Mouse (Mus musculus) spleen, embryonic (tissue): ENCODE data around the gene Mettl27.
"Not testable (repeated sequence)": the region's sequence is repeated elsewhere in the genome, so short reads cannot be mapped to it uniquely, and the experiment has no call there.

Experiments
- CTCF ChIA-PET: fragments of 350-600 bp; sonication (Branson Sonifier 250); formaldehyde crosslinking; loops from one replicate; lab custom pipeline; 2022; lab: Charles Lee

Mettl27 gene

GRCm38 (mm10) chr5:134920106-134920687 is 12.0 kb upstream of the Mettl27 start:
- CTCF ChIA-PET, result no interaction called here

GRCm38 (mm10) chr5:134921106-134921505 is 11.1 kb upstream of the Mettl27 start:
- CTCF ChIA-PET, result no interaction called here

DNA sequence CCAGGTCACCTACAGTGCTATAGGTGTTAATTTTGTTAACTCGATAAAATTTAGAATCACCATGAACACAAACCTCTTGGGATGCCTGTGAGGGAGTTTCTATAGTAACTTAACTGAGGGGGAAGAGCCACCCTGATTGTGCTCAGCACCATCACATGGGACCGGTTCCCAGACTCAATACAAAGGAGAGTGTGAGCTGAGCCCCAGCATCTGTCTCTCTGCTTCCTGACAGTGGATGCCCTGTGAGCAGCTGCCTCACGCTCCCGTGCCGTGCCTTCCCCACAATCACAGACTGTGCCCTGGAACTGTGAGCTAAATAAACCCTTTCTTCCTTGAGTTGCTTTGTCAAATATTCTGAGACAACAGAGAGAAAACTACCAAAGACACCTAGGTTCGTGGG is 9.0 kb upstream of the Mettl27 start:
- CTCF ChIA-PET, result no interaction called here

GRCm38 (mm10) chr5:134926726-134927125 is 5.4 kb upstream of the Mettl27 start:
- CTCF ChIA-PET, result no interaction called here

- CTCF ChIA-PET, result no interaction called here
Observed at GRCm38 (mm10) chr5:134929988-134930387, 2.2 kb upstream of the Mettl27 start.

- CTCF ChIA-PET, result interaction anchor here (0.7 to 2.5 kb wide), 2 partner anchors 33 to 64 kb away, joined by 3 to 7 read pairs; no protein-coding TSS in a partner anchor
Observed at GRCm38 (mm10) chr5:134932903-134933276, 722 bp downstream of the Mettl27 start.

GRCm38 (mm10) chr5:134933281-134933680 is 1.1 kb downstream of the Mettl27 start:
- CTCF ChIA-PET, result interaction anchor here (0.7 to 2.5 kb wide), 2 partner anchors 33 to 63 kb away, joined by 3 to 7 read pairs; no protein-coding TSS in a partner anchor

GRCm38 (mm10) chr5:134933686-134934085 is 1.5 kb downstream of the Mettl27 start:
- CTCF ChIA-PET, result interaction anchor here (2.5 kb wide), 1 partner anchor 32 kb away, joined by 7 read pairs; no protein-coding TSS in a partner anchor

GRCm38 (mm10) chr5:134934666-134935065 is 2.5 kb downstream of the Mettl27 start:
- CTCF ChIA-PET, result no interaction called here

- CTCF ChIA-PET, result no interaction called here
Observed at GRCm38 (mm10) chr5:134936051-134936450, 3.9 kb downstream of the Mettl27 start.

GRCm38 (mm10) chr5:134936626-134937185 is 4.5 kb downstream of the Mettl27 start:
- CTCF ChIA-PET, result no interaction called here

GRCm38 (mm10) chr5:134939069-134939468 is 6.9 kb downstream of the Mettl27 start:
- CTCF ChIA-PET, result no interaction called here

DNA sequence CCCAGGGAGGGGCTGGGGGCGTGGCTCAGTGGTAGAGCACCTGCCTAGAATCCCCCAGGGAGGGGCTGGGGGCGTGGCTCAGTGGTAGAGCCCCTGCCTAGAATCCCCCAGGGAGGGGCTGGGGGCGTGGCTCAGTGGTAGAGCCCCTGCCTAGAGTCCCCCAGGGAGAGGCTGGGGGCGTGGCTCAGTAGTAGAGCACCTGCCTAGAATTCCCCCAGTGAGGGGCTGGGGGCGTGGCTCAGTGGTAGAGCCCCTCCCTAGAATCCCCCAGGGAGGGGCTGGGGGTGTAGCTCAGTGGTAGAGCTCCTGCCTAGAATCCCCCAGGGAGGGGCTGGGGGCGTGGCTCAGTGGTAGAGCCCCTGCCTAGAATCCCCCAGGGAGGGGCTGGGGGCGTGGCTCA is 7.4 kb downstream of the Mettl27 start:
- CTCF ChIA-PET, result not testable (repeated sequence)

GRCm38 (mm10) chr5:134941472-134942209 is 9.5 kb downstream of the Mettl27 start:
- CTCF ChIA-PET, result no interaction called here

- CTCF ChIA-PET, result no interaction called here
Observed at GRCm38 (mm10) chr5:134942740-134943139, 10.6 kb downstream of the Mettl27 start.

GRCm38 (mm10) chr5:134944179-134944578 is 12.0 kb downstream of the Mettl27 start:
- CTCF ChIA-PET, result no interaction called here

- CTCF ChIA-PET, result no interaction called here
Observed at GRCm38 (mm10) chr5:134945266-134945959, 13.2 kb downstream of the Mettl27 start.

DNA sequence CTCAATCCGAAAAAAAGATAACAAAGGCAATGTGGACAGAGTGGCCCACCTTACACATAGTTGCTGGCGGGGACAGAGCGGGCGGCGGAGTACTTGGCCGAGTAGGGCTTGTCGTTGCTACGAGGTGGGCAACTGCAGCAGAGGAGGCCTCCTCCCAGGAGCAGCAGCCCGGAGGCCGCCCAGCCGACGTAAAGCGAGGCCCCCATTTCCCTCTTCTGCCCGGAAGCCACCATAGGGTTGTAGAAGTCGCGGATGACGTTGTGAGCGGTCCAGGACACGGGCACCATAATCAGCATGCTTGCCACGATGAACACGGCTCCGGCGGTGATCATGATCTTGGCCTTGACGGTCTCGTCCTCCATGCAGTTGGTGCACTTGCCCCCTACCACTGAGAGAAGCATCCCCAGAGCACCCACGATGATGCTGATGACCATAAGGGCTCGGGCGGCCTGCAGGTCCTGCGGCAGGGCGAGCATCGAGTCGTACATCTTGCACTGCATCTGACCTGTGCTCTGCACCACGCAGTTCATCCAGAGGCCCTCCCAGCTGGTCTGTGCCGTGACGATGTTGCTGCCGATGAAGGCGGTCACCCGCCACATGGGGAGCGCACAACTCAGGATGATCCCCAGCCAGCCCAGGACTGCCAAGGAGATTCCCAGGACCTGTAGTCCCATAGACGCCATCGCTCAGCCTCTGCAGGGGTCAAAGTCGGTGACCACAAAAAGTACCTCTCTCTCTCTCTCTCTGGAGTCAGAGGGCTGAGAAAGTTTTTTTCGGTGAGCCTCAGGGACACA is 14.1 kb downstream of the Mettl27 start:
- CTCF ChIA-PET, result no interaction called here

GRCm38 (mm10) chr5:134946857-134947255 is 14.7 kb downstream of the Mettl27 start, which contains the start of gene Cldn4:
Gene Cldn4, minus strand, starts transcription at chr5:134946934.
- CTCF ChIA-PET, result no interaction called here

DNA sequence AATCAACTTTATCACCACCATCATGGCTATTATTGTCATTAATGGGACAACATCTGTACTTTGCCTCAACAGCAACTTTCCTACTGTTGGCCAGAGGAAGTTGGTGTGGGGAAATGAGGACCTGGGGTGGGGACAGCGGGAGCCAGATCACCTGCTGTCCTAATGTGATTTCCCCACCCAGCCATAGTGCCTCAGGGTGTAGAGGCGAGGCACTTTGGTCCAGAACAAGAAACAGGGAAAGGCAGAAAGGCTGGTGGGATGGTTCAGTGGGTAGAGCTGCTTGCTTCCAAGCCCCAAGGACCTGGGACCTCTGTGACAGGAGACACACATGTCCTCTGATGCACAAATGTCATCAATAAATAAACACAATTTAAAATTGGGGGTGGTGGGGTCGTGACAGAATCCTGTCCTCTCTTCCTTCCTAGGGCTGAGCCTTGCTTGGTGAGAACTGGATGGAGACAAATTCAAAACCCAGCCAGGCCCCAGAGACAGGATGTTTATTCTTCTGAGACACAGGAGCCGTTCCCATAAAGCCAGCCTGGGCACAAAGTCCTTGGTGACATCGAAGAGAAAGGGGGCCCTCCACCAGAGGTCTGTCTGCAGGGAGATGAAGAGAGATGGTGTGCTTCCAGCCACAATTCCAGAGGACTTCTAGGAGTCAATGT is 15.4 kb downstream of the Mettl27 start:
- CTCF ChIA-PET, result no interaction called here

GRCm38 (mm10) chr5:134948085-134948439 is 15.9 kb downstream of the Mettl27 start:
- CTCF ChIA-PET, result no interaction called here
